Mouse (Mus musculus) liver, adult 2 months (tissue): Measurements from ENCODE around the gene Nrcam. TPM values are rescaled to one million over a fixed set of nuclear protein-coding genes. Genes with fewer than 3 reads are reported as not detected.

Experiments
- DNase-seq: peaks from one replicate; pipeline ENCODE4 v3.0.0-alpha.2; 2011; ENCODE audit warnings: low read depth, low spot score; ENCODE audit errors: extremely low read depth
- H3K27ac ChIP-seq: fragments of 200-500 bp; replicated peaks from 2 replicates; pipeline ENCODE4 v1.5.1; 2012; ENCODE audit warnings: low read depth, mild to moderate bottlenecking, control low read depth, inconsistent platforms, low read length; ENCODE audit not compliant: insufficient read depth
- H3K27me3 ChIP-seq: fragments of 200-500 bp; 2 replicates; pipeline ENCODE4 v1.6.1; 2012; ENCODE audit warnings: mild to moderate bottlenecking, moderate library complexity, low read length, inconsistent platforms; ENCODE audit not compliant: control insufficient read depth, insufficient read depth
- H3K36me3 ChIP-seq: fragments of 200-500 bp; 2 replicates; pipeline ENCODE4 v1.6.1; 2012; ENCODE audit warnings: low read length, inconsistent platforms; ENCODE audit not compliant: control insufficient read depth, insufficient read depth
- H3K4me1 ChIP-seq: fragments of 200-500 bp; 2 replicates; pipeline ENCODE4 v1.6.1; 2011; ENCODE audit warnings: low read length; ENCODE audit not compliant: control insufficient read depth, insufficient read depth
- H3K4me3 ChIP-seq: fragments of 200-500 bp; 2 replicates; pipeline ENCODE4 v1.5.1; 2011; ENCODE audit warnings: low read depth, mild to moderate bottlenecking, control low read depth, low read length, moderate library complexity; ENCODE audit not compliant: insufficient read depth
- H3K79me2 ChIP-seq: fragments of 200-500 bp; 2 replicates; pipeline ENCODE4 v1.6.1; 2012; ENCODE audit warnings: inconsistent platforms, mild to moderate bottlenecking, low read length, moderate library complexity; ENCODE audit not compliant: control insufficient read depth, insufficient read depth
- H3K9ac ChIP-seq: fragments of 200-500 bp; 2 replicates; pipeline ENCODE4 v1.6.1; 2012; ENCODE audit warnings: low read depth, mild to moderate bottlenecking, control low read depth, inconsistent platforms, low read length
- CTCF ChIP-seq: fragments of 200-500 bp; IDR thresholded peaks from 2 replicates; pipeline ENCODE4 v1.5.1; 2011; ENCODE audit warnings: low read depth, low read length, control low read depth
- POLR2A ChIP-seq: fragments of 200-500 bp; IDR thresholded peaks from 2 replicates; pipeline ENCODE4 v1.6.1; 2011; ENCODE audit warnings: low read length, control low read depth; ENCODE audit not compliant: insufficient read depth; ENCODE audit errors: extremely low read depth
- WGBS: fragments of 180-500 bp; shearing (Covaris S2); methylation state at CpG from one replicate; pipeline ENCODE4 v1.1.7; 2018; 5-methylcytosine and 5-hydroxymethylcytosine counted together
- polyA plus RNA-seq: library from polyadenylated mRNA; depleted of rRNA; stranded (reverse); fragments of >200 nt; gene quantifications from 2 replicates; pipeline ENCODE4 v1.2.3, GENCODE M21; 2012
- total RNA-seq: library from RNA; depleted of rRNA; stranded (reverse); fragments of >200 nt; gene quantifications from 2 replicates; pipeline ENCODE4 v1.2.3, GENCODE M21; 2014

Gene Nrcam
- total and polyA plus RNA-seq, 2 experiments, result not detected

DNA sequence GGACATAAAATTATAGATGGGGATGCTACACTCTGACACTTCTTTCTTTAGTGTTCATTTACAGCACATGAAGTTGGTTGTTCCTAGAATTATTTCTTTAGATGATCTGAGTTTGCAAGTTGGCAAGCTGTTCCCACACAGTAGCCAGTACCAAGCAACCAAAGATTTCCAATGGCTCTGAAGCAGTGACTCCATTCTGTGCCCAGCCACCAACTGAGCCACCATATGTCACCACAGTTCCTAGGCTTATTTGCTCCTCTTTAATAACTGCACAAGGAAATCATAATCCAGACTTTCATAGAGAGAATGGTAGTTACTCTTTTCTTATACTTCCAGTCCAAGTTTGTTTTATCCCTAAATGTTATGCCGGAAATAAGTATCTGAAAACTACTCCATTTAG, 226.1 kb downstream of the Nrcam start:
- no peak overlapping the region for H3K9ac ChIP-seq
- TF ChIP-seq POLR2A (no peak), CTCF (no peak)
- H3K79me2 ChIP-seq, result no peaks in the 10 kb centered on the region
- H3K4me1 ChIP-seq, result no peaks in the 10 kb centered on the region
- H3K36me3 ChIP-seq, result no peaks in the 10 kb centered on the region
- H3K4me3 ChIP-seq, result no peak overlapping the region
- DNase-seq, result no peak
- H3K27ac ChIP-seq, result no peak overlapping the region
- no peaks in the 10 kb centered on the region for H3K27me3 ChIP-seq
- WGBS, result 84% methylated on average over 1 of the region's 1 CpGs

GRCm38 (mm10) chr12:44560002-44560401, 231.3 kb downstream of the Nrcam start:
- Histone ChIP-seq H3K27me3 (no peaks in the 10 kb centered on the region), H3K9ac (no peak overlapping the region), H3K4me1 (no peaks in the 10 kb centered on the region), H3K79me2 (no peaks in the 10 kb centered on the region), H3K36me3 (no peaks in the 10 kb centered on the region), H3K4me3 (no peak overlapping the region), H3K27ac (no peak overlapping the region)
- TF ChIP-seq CTCF (no peak), POLR2A (no peak)
- DNase-seq, result no peak

GRCm38 (mm10) chr12:44570070-44570469, 241.4 kb downstream of the Nrcam start:
- TF ChIP-seq CTCF, result no peak
- TF ChIP-seq POLR2A, result no peak
- H3K36me3 ChIP-seq, result no peaks in the 10 kb centered on the region
- no peaks in the 10 kb centered on the region for H3K79me2 ChIP-seq
- no peak overlapping the region for H3K4me3 ChIP-seq
- no peaks in the 10 kb centered on the region for H3K27me3 ChIP-seq
- DNase-seq, result no peak
- H3K27ac ChIP-seq, result no peak overlapping the region
- H3K4me1 ChIP-seq, result no peaks in the 10 kb centered on the region
- H3K9ac ChIP-seq, result no peak overlapping the region
- WGBS, result 86% methylated on average over 7 of the region's 7 CpGs

GRCm38 (mm10) chr12:44572664-44573063, 244.0 kb downstream of the Nrcam start:
- TF ChIP-seq CTCF (peak; percentile 14; the same call in 1 of the 2 replicates), POLR2A (no peak)
- Histone ChIP-seq H3K9ac (no peak overlapping the region), H3K36me3 (no peaks in the 10 kb centered on the region), H3K27ac (no peak overlapping the region), H3K4me3 (no peak overlapping the region), H3K27me3 (no peaks in the 10 kb centered on the region), H3K4me1 (no peaks in the 10 kb centered on the region), H3K79me2 (no peaks in the 10 kb centered on the region)
- 11% methylated on average over 3 of the region's 3 CpGs for WGBS
- peak; percentile 14 for DNase-seq

- H3K36me3 ChIP-seq, result no peaks in the 10 kb centered on the region
Observed at GRCm38 (mm10) chr12:44574167-44574566, 245.5 kb downstream of the Nrcam start.

GRCm38 (mm10) chr12:44601410-44602149, 272.9 kb downstream of the Nrcam start:
- TF ChIP-seq POLR2A (no peak), CTCF (peak; percentile 77)
- H3K79me2 ChIP-seq, result no peaks in the 10 kb centered on the region
- no peaks in the 10 kb centered on the region for H3K36me3 ChIP-seq
- peak; percentile 52 for DNase-seq
- H3K9ac ChIP-seq, result no peak overlapping the region
- H3K4me3 ChIP-seq, result no peak overlapping the region
- no peaks in the 10 kb centered on the region for H3K27me3 ChIP-seq
- WGBS, result 29% methylated on average over 16 of the region's 16 CpGs
- no peak overlapping the region for H3K27ac ChIP-seq
- peaks cover 1% of the 10 kb centered on the region; the same call in 1 of the 2 replicates for H3K4me1 ChIP-seq

More at GRCm38 (mm10) chr12:44574167-44574566, 245.5 kb downstream of the Nrcam start:
- DNase-seq, result no peak
- Histone ChIP-seq H3K4me3 (no peak overlapping the region), H3K27me3 (no peaks in the 10 kb centered on the region), H3K9ac (no peak overlapping the region), H3K27ac (no peak overlapping the region), H3K4me1 (no peaks in the 10 kb centered on the region), H3K79me2 (no peaks in the 10 kb centered on the region)
- TF ChIP-seq POLR2A (no peak), CTCF (no peak)
- 80% methylated on average over 3 of the region's 3 CpGs for WGBS
